Mouse (Mus musculus): ENCODE measurements around the gene Scamp3.

Gene Scamp3

GRCm38 (mm10) chr3:89225918-89226317, 48.6 kb downstream of the Scamp3 start:
- DNase-seq (ENCODE audit: extremely low spot score, low spot score) = peak; percentile 68

- DNase-seq (ENCODE audit: extremely low spot score, low spot score) = peak; percentile 52
Measured at GRCm38 (mm10) chr3:89226361-89226760, 49.1 kb downstream of the Scamp3 start.

- no peak for DNase-seq (ENCODE audit: extremely low spot score, low spot score)
Measured at GRCm38 (mm10) chr3:89226900-89227299, 49.6 kb downstream of the Scamp3 start, which contains the start of gene Mtx1. Gene Mtx1 (minus strand): TSS chr3:89227088.

- peak; percentile 97 for DNase-seq (ENCODE audit: extremely low spot score, low spot score)
Measured at GRCm38 (mm10) chr3:89227307-89228179, 50.3 kb downstream of the Scamp3 start.

GRCm38 (mm10) chr3:89228180-89228549, 50.9 kb downstream of the Scamp3 start:
- peak; percentile 90 for DNase-seq (ENCODE audit: extremely low spot score, low spot score)

GRCm38 (mm10) chr3:89228836-89229235, 51.6 kb downstream of the Scamp3 start, which contains the start of gene Muc1:
Gene Muc1 (plus strand): TSS chr3:89229057.
- no peak for DNase-seq (ENCODE audit: extremely low spot score, low spot score)

- DNase-seq (ENCODE audit: extremely low spot score, low spot score) = no peak
Measured at GRCm38 (mm10) chr3:89229276-89229675, 52.0 kb downstream of the Scamp3 start.

GRCm38 (mm10) chr3:89230561-89230960, 53.3 kb downstream of the Scamp3 start:
- DNase-seq (ENCODE audit: extremely low spot score, low spot score) = no peak

- DNase-seq (ENCODE audit: extremely low spot score, low spot score) = no peak
Measured at GRCm38 (mm10) chr3:89231345-89231744, 54.1 kb downstream of the Scamp3 start.

GRCm38 (mm10) chr3:89231772-89232275, 54.6 kb downstream of the Scamp3 start:
- DNase-seq (ENCODE audit: extremely low spot score, low spot score) = no peak
